Mouse (Mus musculus) testis, adult 2 months (tissue): ENCODE measurements around the gene Cd83. TPM values are rescaled to one million over a fixed set of nuclear protein-coding genes. Genes with fewer than 3 reads are reported as not detected.

Experiments used
- H3K27ac ChIP-seq: fragments of 200-500 bp; 2 replicates; pipeline ENCODE4 v1.5.1; 2012; ENCODE audit warnings: low read depth, low read length; ENCODE audit not compliant: control insufficient read depth, insufficient read depth
- H3K27me3 ChIP-seq: fragments of 200-500 bp; 2 replicates; pipeline ENCODE4 v1.6.1; 2012; ENCODE audit warnings: mild to moderate bottlenecking, low read length, moderate library complexity; ENCODE audit not compliant: control insufficient read depth, insufficient read depth
- H3K36me3 ChIP-seq: fragments of 200-500 bp; 2 replicates; pipeline ENCODE4 v1.6.1; 2012; ENCODE audit warnings: mild to moderate bottlenecking, low read length; ENCODE audit not compliant: control insufficient read depth, insufficient read depth
- H3K4me1 ChIP-seq: fragments of 200-500 bp; 2 replicates; pipeline ENCODE4 v1.6.1; 2012; ENCODE audit warnings: low read length; ENCODE audit not compliant: control insufficient read depth, insufficient read depth
- H3K4me3 ChIP-seq: fragments of 200-500 bp; 2 replicates; pipeline ENCODE4 v1.5.1; 2012; ENCODE audit warnings: low read depth, mild to moderate bottlenecking, low read length, moderate library complexity, mixed read lengths; ENCODE audit not compliant: control insufficient read depth
- CTCF ChIP-seq: fragments of 200-500 bp; IDR thresholded peaks from 2 replicates; pipeline ENCODE4 v1.5.1; 2012; ENCODE audit warnings: low read depth, mild to moderate bottlenecking, inconsistent platforms, low read length, moderate library complexity; ENCODE audit not compliant: control insufficient read depth, insufficient read depth, insufficient replicate concordance
- POLR2A ChIP-seq: fragments of 200-500 bp; IDR thresholded peaks from 2 replicates; pipeline ENCODE4 v1.6.1; 2012; ENCODE audit warnings: low read depth, mild to moderate bottlenecking, inconsistent platforms, low read length, moderate library complexity; ENCODE audit not compliant: control insufficient read depth
- polyA plus RNA-seq: library from polyadenylated mRNA; depleted of rRNA; stranded (reverse); fragments of >200 nt; gene quantifications from 2 replicates; pipeline ENCODE4 v1.2.3, GENCODE M21; 2012

Cd83 gene
- polyA plus RNA-seq, 1 experiment = 0.15 TPM

DNA sequence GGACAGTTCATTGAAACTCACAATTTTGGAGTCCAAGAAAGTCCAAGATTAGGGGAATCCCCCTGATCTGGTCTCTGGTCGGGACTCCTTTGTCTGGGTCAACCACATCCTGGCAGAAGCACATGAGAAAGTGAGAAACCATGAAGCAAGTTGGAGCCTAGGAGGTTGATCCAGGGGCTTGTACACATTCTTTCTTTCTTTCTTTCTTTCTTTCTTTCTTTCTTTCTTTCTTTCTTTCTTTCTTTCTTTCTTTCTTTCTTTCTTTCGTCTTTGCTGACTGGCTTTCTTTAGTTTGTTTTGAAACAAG lies 9.2 kb upstream of the Cd83 start:
- TF ChIP-seq POLR2A (no peak), CTCF (no peak)
- H3K4me3 ChIP-seq = no peak overlapping the region
- H3K27me3 ChIP-seq = no peaks in the 10 kb centered on the region
- no peaks in the 10 kb centered on the region for H3K36me3 ChIP-seq
- H3K4me1 ChIP-seq = no peaks in the 10 kb centered on the region; the same call in 1 of the 2 replicates
- no peak overlapping the region for H3K27ac ChIP-seq

DNA sequence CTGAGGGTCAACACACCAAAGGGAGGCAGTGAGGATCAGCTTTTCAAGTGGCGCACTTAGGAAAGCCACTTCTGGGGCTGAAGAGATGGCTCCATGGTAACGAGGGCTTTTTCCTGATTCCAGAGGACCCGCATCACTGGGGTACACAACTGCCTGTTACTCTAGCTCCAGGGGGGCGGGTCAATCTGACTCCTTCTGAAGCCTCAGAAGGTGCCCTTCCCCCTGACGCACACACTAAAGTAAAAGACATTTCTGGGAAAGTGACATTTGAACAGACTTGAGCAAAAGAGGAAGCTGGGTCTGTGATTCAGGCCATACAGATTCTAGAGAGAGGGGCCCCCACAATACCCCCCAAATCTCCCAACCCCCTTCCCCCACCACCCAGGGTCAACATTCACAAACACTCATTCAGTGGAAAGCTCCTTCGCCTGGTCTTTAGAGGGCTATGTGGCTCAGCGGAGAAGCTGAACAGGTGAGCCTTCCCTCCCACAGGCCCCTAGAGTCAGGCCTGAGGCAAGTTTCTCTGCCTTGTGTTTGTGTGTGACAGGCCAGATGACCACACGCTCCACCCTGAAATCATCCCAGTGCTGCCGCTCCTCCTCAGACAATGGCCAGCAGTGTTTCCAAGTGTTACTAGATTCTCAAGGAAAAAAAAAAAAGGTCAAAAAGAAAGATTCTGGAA lies 7.1 kb upstream of the Cd83 start:
- Histone ChIP-seq H3K36me3 (no peaks in the 10 kb centered on the region), H3K4me3 (no peak overlapping the region), H3K4me1 (no peaks in the 10 kb centered on the region; the same call in 1 of the 2 replicates), H3K27ac (no peak overlapping the region), H3K27me3 (no peaks in the 10 kb centered on the region)
- TF ChIP-seq POLR2A (no peak), CTCF (no peak)

DNA sequence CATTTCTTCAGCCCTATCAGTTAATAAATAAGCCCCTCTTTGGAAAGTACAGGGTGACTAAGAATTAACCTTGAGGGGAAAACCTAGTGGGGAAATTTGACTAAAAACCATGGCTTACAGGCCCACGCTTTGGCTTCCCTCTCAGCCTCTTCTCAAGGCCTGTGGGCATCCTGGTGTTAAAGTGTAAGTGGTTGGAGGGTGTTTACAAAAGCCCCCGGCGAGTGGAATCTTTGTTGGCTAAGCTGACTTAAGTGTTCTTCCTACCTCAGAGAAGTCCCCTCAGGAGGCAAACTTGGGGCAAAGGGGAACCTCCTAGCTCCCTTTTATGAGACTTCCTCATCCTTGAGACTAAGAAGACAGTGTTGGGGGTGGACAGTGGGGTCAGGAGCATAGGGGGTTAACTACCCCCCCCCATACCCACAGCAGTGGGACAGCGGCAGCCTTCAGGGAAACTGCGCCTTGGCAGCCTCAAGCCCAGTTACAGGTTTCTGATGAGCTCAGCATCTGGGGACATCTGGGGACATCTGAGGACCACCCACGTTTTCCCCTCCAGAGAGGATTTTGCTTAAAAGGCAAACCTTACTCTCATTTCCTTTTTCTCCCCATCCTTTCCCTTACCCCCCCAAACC lies 6.4 kb upstream of the Cd83 start:
- no peak overlapping the region for H3K4me3 ChIP-seq

DNA sequence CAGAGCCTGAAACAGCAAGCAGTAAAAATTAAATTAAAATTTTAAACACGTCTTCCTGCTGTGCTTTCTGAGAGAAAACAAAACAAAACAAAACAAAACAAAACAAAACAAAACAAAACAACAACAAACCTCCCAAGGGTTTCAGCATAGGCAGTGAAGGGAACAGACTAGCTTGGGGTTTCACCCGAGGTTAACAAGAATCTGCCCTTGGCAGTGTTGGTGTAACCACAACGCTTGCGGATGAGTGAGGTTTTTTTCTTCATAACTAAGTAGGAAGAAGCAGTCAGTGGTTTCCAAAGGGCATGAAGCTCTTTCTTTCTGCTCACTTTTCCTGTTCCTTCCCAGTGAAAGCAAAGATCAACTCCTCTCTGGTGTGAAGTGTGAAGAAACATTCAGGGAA lies 5.6 kb upstream of the Cd83 start:
- no peak for TF ChIP-seq POLR2A
- no peak for TF ChIP-seq CTCF
- Histone ChIP-seq H3K4me1 (no peaks in the 10 kb centered on the region; the same call in 1 of the 2 replicates), H3K36me3 (no peaks in the 10 kb centered on the region), H3K27me3 (no peaks in the 10 kb centered on the region), H3K4me3 (no peak overlapping the region), H3K27ac (no peak overlapping the region)

More for the DNA sequence above, 6.4 kb upstream of the Cd83 start:
- no peak for TF ChIP-seq CTCF
- no peak for TF ChIP-seq POLR2A
- no peak overlapping the region for H3K27ac ChIP-seq
- no peaks in the 10 kb centered on the region for H3K27me3 ChIP-seq
- H3K4me1 ChIP-seq = no peaks in the 10 kb centered on the region; the same call in 1 of the 2 replicates
- H3K36me3 ChIP-seq = no peaks in the 10 kb centered on the region

DNA sequence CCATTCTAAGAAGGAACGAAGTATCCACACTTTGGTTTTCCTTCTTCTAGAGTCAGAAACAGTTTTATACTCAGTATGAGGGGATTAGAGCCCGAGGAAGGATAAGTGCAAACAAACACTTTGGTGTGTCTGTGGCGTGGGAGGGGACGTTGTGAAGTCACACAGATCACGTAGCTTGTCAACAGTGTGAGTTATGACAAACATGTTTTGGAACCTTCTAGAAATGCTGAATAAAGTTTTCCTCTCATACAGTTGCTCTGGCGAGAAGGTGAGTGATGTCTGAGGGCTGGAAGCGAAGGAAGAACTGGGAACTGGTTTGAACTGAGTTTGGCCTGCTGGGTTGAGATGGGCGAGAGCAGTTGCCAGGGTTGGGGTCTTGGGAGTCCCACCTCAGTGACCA lies 4.5 kb upstream of the Cd83 start:
- Histone ChIP-seq H3K27me3 (no peaks in the 10 kb centered on the region), H3K4me1 (peaks cover 5% of the 10 kb centered on the region), H3K4me3 (no peak overlapping the region), H3K36me3 (no peaks in the 10 kb centered on the region), H3K27ac (no peak overlapping the region)
- TF ChIP-seq CTCF = no peak
- TF ChIP-seq POLR2A = no peak

GRCm38 (mm10) chr13:43785712-43786072 lies 1.1 kb downstream of the Cd83 start:
- no peaks in the 10 kb centered on the region; the same call in 1 of the 2 replicates for H3K27me3 ChIP-seq
- no peak overlapping the region for H3K4me3 ChIP-seq
- H3K36me3 ChIP-seq = no peaks in the 10 kb centered on the region
- peaks cover 10% of the 10 kb centered on the region for H3K4me1 ChIP-seq
- no peak for TF ChIP-seq POLR2A
- no peak for TF ChIP-seq CTCF
- H3K27ac ChIP-seq = no peak overlapping the region

GRCm38 (mm10) chr13:43786171-43786795 lies 1.7 kb downstream of the Cd83 start:
- H3K4me3 ChIP-seq = no peak overlapping the region
- TF ChIP-seq CTCF (no peak), POLR2A (no peak)
- H3K4me1 ChIP-seq = peaks cover 10% of the 10 kb centered on the region
- no peaks in the 10 kb centered on the region; the same call in 1 of the 2 replicates for H3K27me3 ChIP-seq
- no peaks in the 10 kb centered on the region for H3K36me3 ChIP-seq
- H3K27ac ChIP-seq = no peak overlapping the region
